Mouse (Mus musculus) CH12.LX (cell line): Measurements from ENCODE around the gene Tmem273. TPM values are rescaled to one million over a fixed set of nuclear protein-coding genes. Genes with fewer than 3 reads are reported as not detected.

Experiments used
- DNase-seq: peaks from one replicate; pipeline ENCODE4 v3.0.0-alpha.2; 2013; ENCODE audit errors: extremely low read depth
- H3K27ac ChIP-seq: 2 replicates; pipeline ENCODE4 v1.5.1; 2012; ENCODE audit warnings: low read depth, mild to moderate bottlenecking, control low read depth, moderate library complexity; ENCODE audit not compliant: insufficient read depth
- H3K27me3 ChIP-seq: replicated peaks from 2 replicates; pipeline ENCODE3; 2012; ENCODE audit warnings: inconsistent platforms
- H3K36me3 ChIP-seq, 2 experiments: replicated peaks in 1 of 2; 2 replicates each; pipeline versions ENCODE3 to v1.6.1; 2012; ENCODE audit warnings: inconsistent platforms in 1 of 2, low read length in 1 of 2, mild to moderate bottlenecking in 1 of 2, mixed read lengths in 1 of 2, moderate library complexity in 1 of 2; ENCODE audit not compliant: control insufficient read depth in 1 of 2, insufficient read depth in 1 of 2
- H3K4me1 ChIP-seq, 2 experiments: 2 replicates each; pipeline ENCODE4 v1.6.1; 2012; ENCODE audit warnings: inconsistent platforms in 1 of 2, moderate library complexity in 1 of 2; ENCODE audit not compliant: insufficient read depth in 2 of 2, control insufficient read depth in 1 of 2
- H3K4me2 ChIP-seq: 2 replicates; pipeline ENCODE4 v1.6.1; 2012; ENCODE audit warnings: low read depth, mild to moderate bottlenecking, control low read depth; ENCODE audit not compliant: poor library complexity, insufficient read depth, severe bottlenecking
- H3K4me3 ChIP-seq, 3 experiments: fragments of 150-350 bp in 1 of 3; sonication (generic) in 1 of 3; replicated peaks in 1 of 3; 2 replicates each; pipeline versions ENCODE3 to v1.5.1; 2011 to 2012; ENCODE audit warnings: low read depth in 2 of 3, low read length in 2 of 3, mild to moderate bottlenecking in 2 of 3, moderate library complexity in 2 of 3, control low read depth in 1 of 3, improper control_type of control experiment in 1 of 3, inconsistent platforms in 1 of 3, mixed read lengths in 1 of 3; ENCODE audit not compliant: poor library complexity in 1 of 3
- H3K79me2 ChIP-seq: replicated peaks from 2 replicates; pipeline ENCODE4 v1.6.1; 2012; ENCODE audit warnings: mild to moderate bottlenecking, moderate library complexity; ENCODE audit not compliant: control insufficient read depth, poor library complexity, insufficient read depth, severe bottlenecking; ENCODE audit errors: extremely low read depth
- H3K9ac ChIP-seq: 2 replicates; pipeline ENCODE4 v1.6.1; 2012; ENCODE audit warnings: low read depth, mild to moderate bottlenecking, control low read depth, moderate library complexity; ENCODE audit not compliant: insufficient read depth
- H3K9me3 ChIP-seq: replicated peaks from 2 replicates; pipeline ENCODE3; 2012; ENCODE audit warnings: low read length, inconsistent platforms, mixed read lengths
- BHLHE40 ChIP-seq: IDR thresholded peaks from 2 replicates; pipeline ENCODE4 v1.6.1; 2011; ENCODE audit warnings: mild to moderate bottlenecking, low read depth, low read length, improper control_type of control experiment
- CHD2 ChIP-seq: IDR thresholded peaks from 2 replicates; pipeline ENCODE4 v1.6.1; 2011; ENCODE audit warnings: low read length, improper control_type of control experiment
- E2F4 ChIP-seq: IDR thresholded peaks from 2 replicates; pipeline ENCODE4 v1.6.1; 2011; ENCODE audit warnings: low read depth, low read length, improper control_type of control experiment; ENCODE audit not compliant: insufficient replicate concordance
- EP300 ChIP-seq: IDR thresholded peaks from 2 replicates; pipeline ENCODE4 v1.6.1; 2011; ENCODE audit warnings: low read length, improper control_type of control experiment
- ETS1 ChIP-seq: conservative IDR thresholded peaks from 2 replicates; pipeline ENCODE4 v1.6.1; 2012; ENCODE audit warnings: low read depth, mild to moderate bottlenecking, inconsistent platforms, low read length, improper control_type of control experiment, moderate library complexity
- HCFC1 ChIP-seq: IDR thresholded peaks from 2 replicates; pipeline ENCODE4 v1.6.1; 2012; ENCODE audit warnings: low read depth, mild to moderate bottlenecking, inconsistent platforms, low read length, improper control_type of control experiment
- JUN ChIP-seq: IDR thresholded peaks from 2 replicates; pipeline ENCODE4 v1.6.1; 2011; ENCODE audit warnings: low read depth, mild to moderate bottlenecking, low read length, improper control_type of control experiment, moderate library complexity; ENCODE audit not compliant: insufficient read depth
- MAX ChIP-seq: IDR thresholded peaks from 2 replicates; pipeline ENCODE4 v1.6.1; 2011; ENCODE audit warnings: low read length, improper control_type of control experiment
- MXI1 ChIP-seq: IDR thresholded peaks from 2 replicates; pipeline ENCODE4 v1.6.1; 2011; ENCODE audit warnings: mild to moderate bottlenecking, low read depth, low read length, improper control_type of control experiment
- RCOR1 ChIP-seq: conservative IDR thresholded peaks from 2 replicates; pipeline ENCODE4 v1.6.1; 2012; ENCODE audit warnings: low read depth, mild to moderate bottlenecking, inconsistent platforms, low read length, improper control_type of control experiment
- SMC3 ChIP-seq: IDR thresholded peaks from 2 replicates; pipeline ENCODE4 v1.6.1; 2011; ENCODE audit warnings: low read depth, low read length, improper control_type of control experiment
- TCF12 ChIP-seq: IDR thresholded peaks from 2 replicates; pipeline ENCODE4 v1.6.1; 2014; ENCODE audit warnings: low read depth, mild to moderate bottlenecking, inconsistent platforms, low read length, improper control_type of control experiment
- UBTF ChIP-seq: IDR thresholded peaks from 2 replicates; pipeline ENCODE4 v1.6.1; 2012; ENCODE audit warnings: low read depth, mild to moderate bottlenecking, inconsistent platforms, low read length, improper control_type of control experiment, moderate library complexity
- dilution Hi-C: fragments of 300-500 bp; cut with MboI; formaldehyde crosslinking; loops from 2 replicates; pipeline ENCODE4 v1.14.3; 2020; ENCODE audit warnings: low sequenced_read_pairs; ENCODE audit not compliant: extremely low pct_unique_long_range_greater_than_20kb, extremely low pct_ligation_motif_present
- in situ Hi-C: fragments of 300-500 bp; cut with MboI; formaldehyde crosslinking; loops from 3 replicates; pipeline ENCODE4 v1.14.3; 2019; ENCODE audit warnings: low sequenced_read_pairs, low pct_ligation_motif_present, low pct_unique_long_range_greater_than_20kb, mixed read lengths
- polyA plus RNA-seq: library from polyadenylated mRNA; unstranded; fragments of >175 nt; gene quantifications from 2 replicates; pipeline ENCODE4 v1.2.1, GENCODE M21; 2012; ENCODE audit warnings: low read depth; ENCODE audit not compliant: insufficient read length
- total RNA-seq, 2 experiments: library from RNA; depleted of rRNA; stranded (reverse); fragments of 300-350 nt in 1 of 2; fragments of >200 nt in 1 of 2; gene quantifications; 2 replicates each; pipeline ENCODE4 v1.2.3; 2012 to 2014

Tmem273 gene
- total and polyA plus RNA-seq, 3 experiments: 0.94 TPM; not detected in 2

DNA sequence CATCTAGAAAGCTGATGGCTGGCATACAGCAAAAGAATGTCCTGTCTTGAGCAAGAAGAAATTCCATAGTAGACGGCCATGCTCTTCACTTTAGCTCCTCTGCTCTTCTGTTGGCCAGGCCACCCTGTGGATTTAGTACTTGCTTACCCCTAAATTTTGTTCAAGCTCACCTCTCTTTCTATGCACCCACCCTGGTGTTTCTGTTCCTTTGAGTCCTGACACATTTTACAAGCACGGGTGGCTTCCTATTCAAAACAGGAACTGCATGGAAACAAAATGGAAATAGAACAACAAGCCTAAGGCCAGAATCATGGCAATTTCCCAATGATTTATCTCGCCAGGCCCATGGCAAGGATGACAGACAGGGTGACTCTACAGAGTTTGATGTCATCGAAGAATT, 37.0 kb downstream of the Tmem273 start:
- no peak for DNase-seq
- H3K4me2 ChIP-seq: no peak overlapping the region
- TF ChIP-seq SMC3 (no peak), UBTF (no peak), ETS1 (no peak)
- TF ChIP-seq, all 38 proteins: peak for 0
- Histone ChIP-seq H3K27ac (no peak overlapping the region), H3K79me2 (no peaks in the 10 kb centered on the region), H3K4me3 (no peak overlapping the region), H3K27me3 (peaks cover 1% of the 10 kb centered on the region), H3K36me3 (no peaks in the 10 kb centered on the region), H3K4me1 (peaks cover 0 to 16% of the 10 kb centered on the region in 2 experiments; a peak in 2 of 4 replicates), H3K9me3 (no peaks in the 10 kb centered on the region), H3K9ac (no peak overlapping the region)
- dilution Hi-C loops (no loop called here), in situ Hi-C loops (loop anchor here (25.0 kb wide), 1 partner anchor 211 kb away; no protein-coding TSS in a partner anchor)

DNA sequence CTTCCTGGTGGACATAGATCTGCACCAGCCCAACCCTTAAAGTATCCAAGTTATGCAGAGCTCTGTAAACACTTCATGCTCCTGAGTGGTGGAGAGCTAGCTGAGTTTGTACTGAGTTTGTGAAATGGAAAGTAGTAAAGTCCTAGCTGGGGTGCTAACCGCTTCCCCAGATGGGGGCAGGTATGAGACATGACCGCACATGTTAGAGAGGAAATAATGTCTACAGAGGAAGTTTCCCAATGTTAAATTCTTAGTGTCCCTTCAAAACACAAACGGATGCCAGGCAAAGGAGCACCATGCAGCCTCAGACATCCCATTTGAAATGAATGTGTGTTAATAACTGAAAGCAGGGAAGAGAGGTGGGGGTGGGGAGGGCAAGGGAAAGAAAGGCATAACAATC, 38.1 kb downstream of the Tmem273 start:
- H3K4me3 ChIP-seq: no peak overlapping the region
- peaks cover 1% of the 10 kb centered on the region for H3K27me3 ChIP-seq
- no peaks in the 10 kb centered on the region for H3K9me3 ChIP-seq
- no peak overlapping the region for H3K9ac ChIP-seq
- H3K27ac ChIP-seq: no peak overlapping the region
- H3K79me2 ChIP-seq: no peaks in the 10 kb centered on the region
- peaks cover 0 to 16% of the 10 kb centered on the region in 2 experiments; a peak in 2 of 4 replicates for H3K4me1 ChIP-seq
- in situ Hi-C loops: loop anchor here (25.0 kb wide), 1 partner anchor 212 kb away; no protein-coding TSS in a partner anchor
- H3K36me3 ChIP-seq: no peaks in the 10 kb centered on the region
- dilution Hi-C loops: no loop called here
- no peak for DNase-seq
- no peak for TF ChIP-seq MAX
- TF ChIP-seq EP300: no peak
- TF ChIP-seq ETS1: no peak
- TF ChIP-seq CHD2: no peak
- TF ChIP-seq MXI1: no peak
- TF ChIP-seq E2F4: no peak
- no peak for TF ChIP-seq HCFC1
- TF ChIP-seq BHLHE40: no peak
- no peak for TF ChIP-seq TCF12
- no peak overlapping the region for H3K4me2 ChIP-seq

DNA sequence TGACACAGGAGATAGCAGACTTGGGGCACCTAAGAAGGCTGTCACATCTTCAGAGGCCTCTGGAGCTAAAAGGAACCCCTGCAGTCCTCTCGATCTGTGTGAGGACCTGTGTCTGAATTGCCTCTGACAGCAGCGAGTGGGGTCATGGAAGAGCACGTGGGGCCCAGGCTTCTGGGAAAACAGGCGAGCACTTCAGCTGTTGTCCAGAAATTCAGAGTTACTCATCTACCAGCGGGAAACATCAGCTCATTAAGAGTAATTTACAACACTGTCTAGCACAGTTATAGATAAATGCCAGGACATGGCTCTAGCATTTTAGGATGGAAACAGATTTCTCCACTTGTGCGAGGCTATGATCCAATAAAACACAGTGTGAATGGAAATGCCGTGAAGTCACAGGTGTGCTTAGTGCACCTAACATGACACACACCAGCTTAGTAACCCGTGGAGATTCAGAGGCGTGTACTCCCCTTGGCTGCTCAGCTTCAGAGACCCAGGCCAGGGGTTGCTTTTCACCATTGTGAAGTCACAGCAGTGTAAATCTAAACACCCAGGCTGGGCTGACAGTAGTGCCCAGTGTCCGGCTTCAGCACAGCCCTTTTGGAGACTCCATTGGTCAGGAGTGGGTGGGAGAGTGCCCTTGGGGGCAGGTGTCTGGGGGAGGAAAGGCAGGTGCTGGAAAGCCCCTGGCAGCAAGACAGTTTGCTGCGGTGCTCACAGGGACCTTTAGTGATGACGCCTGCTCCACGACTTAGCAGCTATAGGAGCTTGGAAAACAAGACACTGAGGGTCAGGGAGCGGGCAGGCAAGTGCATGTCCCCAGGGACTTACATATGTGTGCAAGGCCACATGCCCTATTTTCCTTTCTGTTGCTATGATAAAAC, 38.7 kb downstream of the Tmem273 start:
- Histone ChIP-seq H3K27ac (no peak overlapping the region), H3K36me3 (no peaks in the 10 kb centered on the region), H3K4me3 (no peak overlapping the region), H3K9me3 (no peaks in the 10 kb centered on the region), H3K9ac (no peak overlapping the region), H3K4me1 (peaks cover 0 to 16% of the 10 kb centered on the region in 2 experiments; a peak in 2 of 4 replicates), H3K4me2 (no peak overlapping the region), H3K79me2 (no peaks in the 10 kb centered on the region), H3K27me3 (no peaks in the 10 kb centered on the region)
- dilution Hi-C loops: no loop called here
- TF ChIP-seq RCOR1: no peak
- TF ChIP-seq JUN: no peak
- no peak for DNase-seq
- in situ Hi-C loops: loop anchor here (25.0 kb wide), 1 partner anchor 212 kb away; no protein-coding TSS in a partner anchor
